Mouse (Mus musculus) stomach, postnatal 0 days (tissue): ENCODE measurements at regions not wholly inside any gene's neighbourhood (a gene's known extent, or its start where the extent isn't known, plus 50 kb on each side); places are given as distances from the start of the nearest gene placed in this dataset.

Experiments used
- ATAC-seq: fragments of 200-750 bp; cut with Nextera tagmentation; 2 replicates; pipeline ENCODE4 v1.8.0; 2017; ENCODE audit not compliant: low FRiP score, low TSS enrichment
- DNase-seq: peaks from one replicate; pipeline ENCODE4 v3.0.0-alpha.2; 2016; ENCODE audit warnings: low spot score
- H3K27ac ChIP-seq: fragments of 300-500 bp; sonication (generic); replicated peaks from 2 replicates; pipeline ENCODE4 v1.5.1; 2014; ENCODE audit warnings: mild to moderate bottlenecking, control low read depth
- H3K27me3 ChIP-seq: fragments of 300-500 bp; sonication (generic); 2 replicates; pipeline ENCODE4 v1.6.1; 2014; ENCODE audit warnings: low read length; ENCODE audit not compliant: control insufficient read depth, insufficient read depth
- H3K36me3 ChIP-seq: fragments of 300-500 bp; sonication (generic); 2 replicates; pipeline ENCODE4 v1.6.1; 2014; ENCODE audit warnings: low read length, mixed read lengths; ENCODE audit not compliant: control insufficient read depth, insufficient read depth
- H3K4me1 ChIP-seq: fragments of 300-500 bp; sonication (generic); replicated peaks from 2 replicates; pipeline ENCODE4 v1.6.1; 2014; ENCODE audit warnings: antibody characterized with exemption; ENCODE audit not compliant: control insufficient read depth, insufficient read depth
- H3K4me2 ChIP-seq: fragments of 300-500 bp; sonication (generic); replicated peaks from 2 replicates; pipeline ENCODE4 v1.6.1; 2014; ENCODE audit warnings: low read depth, mild to moderate bottlenecking, control low read depth, moderate library complexity
- H3K4me3 ChIP-seq: fragments of 300-500 bp; sonication (generic); 2 replicates; pipeline ENCODE4 v1.5.1; 2014; ENCODE audit warnings: low read depth, low read length, control low read depth
- H3K9ac ChIP-seq: fragments of 300-500 bp; sonication (generic); 2 replicates; pipeline ENCODE4 v1.6.1; 2014; ENCODE audit warnings: mild to moderate bottlenecking, low read length, control low read depth, mixed read lengths
- H3K9me3 ChIP-seq: fragments of 300-500 bp; sonication (generic); 2 replicates; pipeline ENCODE4 v1.6.1; 2016; ENCODE audit warnings: low read length; ENCODE audit not compliant: control insufficient read depth
- CTCF ChIP-seq: IDR thresholded peaks from 2 replicates; pipeline ENCODE4 v1.5.1; 2016; ENCODE audit warnings: antibody characterized with exemption, low read depth, mild to moderate bottlenecking, moderate library complexity
- EP300 ChIP-seq: optimal IDR thresholded peaks from 2 replicates; pipeline ENCODE3; 2016; ENCODE audit warnings: antibody characterized with exemption
- WGBS: fragments of 180-500 bp; shearing (Covaris S2); extraction: QIAGEN DNeasy Blood & Tissue Kit; methylation state at CpG from one replicate; pipeline ENCODE4 v1.1.7; 2014; 5-methylcytosine and 5-hydroxymethylcytosine counted together

GRCm38 (mm10) chr17:84085232-84085631, 102.5 kb downstream of the Zfp36l2 start:
- Histone ChIP-seq H3K4me3 (no peak overlapping the region), H3K27ac (peak overlapping the region; percentile 83), H3K4me1 (peaks cover 16% of the 10 kb centered on the region), H3K36me3 (no peaks in the 10 kb centered on the region), H3K9ac (no peak overlapping the region), H3K4me2 (no peak overlapping the region), H3K27me3 (no peaks in the 10 kb centered on the region), H3K9me3 (no peaks in the 10 kb centered on the region)
- peak; percentile 45; the same call in 1 of the 2 replicates for ATAC-seq
- no peak for DNase-seq
- 74% methylated on average over 10 of the region's 10 CpGs for WGBS
- TF ChIP-seq EP300 (no peak), CTCF (no peak)

GRCm38 (mm10) chr17:84083307-84084263, 104.2 kb downstream of the Zfp36l2 start:
- WGBS: 60% methylated on average over 16 of the region's 16 CpGs

GRCm38 (mm10) chr17:84082571-84082970, 105.2 kb downstream of the Zfp36l2 start:
- Histone ChIP-seq H3K27me3 (no peaks in the 10 kb centered on the region), H3K4me1 (peaks cover 16% of the 10 kb centered on the region), H3K9ac (no peak overlapping the region), H3K27ac (0 out of 2 replicates have a peak overlapping the region, but pooled peaks have one; percentile 30), H3K4me3 (no peak overlapping the region), H3K36me3 (no peaks in the 10 kb centered on the region), H3K4me2 (no peak overlapping the region), H3K9me3 (no peaks in the 10 kb centered on the region)
- 87% methylated on average over 5 of the region's 5 CpGs for WGBS
- DNase-seq (no peak), ATAC-seq (no peak)
- TF ChIP-seq EP300: no peak
- TF ChIP-seq CTCF: no peak

More at GRCm38 (mm10) chr17:84083307-84084263, 104.2 kb downstream of the Zfp36l2 start:
- Histone ChIP-seq H3K9ac (no peak overlapping the region), H3K36me3 (no peaks in the 10 kb centered on the region), H3K4me2 (no peak overlapping the region), H3K27me3 (no peaks in the 10 kb centered on the region), H3K9me3 (no peaks in the 10 kb centered on the region), H3K27ac (peak overlapping the region; percentile 18; the same call in 1 of the 2 replicates), H3K4me1 (peaks cover 16% of the 10 kb centered on the region), H3K4me3 (no peak overlapping the region)
- ATAC-seq: no peak
- DNase-seq: no peak
- TF ChIP-seq CTCF (peak; percentile 31), EP300 (no peak)

GRCm38 (mm10) chr17:84081751-84082352, 105.9 kb downstream of the Zfp36l2 start:
- no peaks in the 10 kb centered on the region for H3K27me3 ChIP-seq
- no peak overlapping the region for H3K4me2 ChIP-seq
- no peak overlapping the region for H3K4me3 ChIP-seq
- no peak overlapping the region for H3K9ac ChIP-seq
- peak; percentile 50 for ATAC-seq
- H3K36me3 ChIP-seq: no peaks in the 10 kb centered on the region
- peaks cover 16% of the 10 kb centered on the region for H3K4me1 ChIP-seq
- TF ChIP-seq CTCF (no peak), EP300 (no peak)
- no peaks in the 10 kb centered on the region for H3K9me3 ChIP-seq
- DNase-seq: peak; percentile 39
- H3K27ac ChIP-seq: peak overlapping the region; percentile 1; the same call in 1 of the 2 replicates
- WGBS: 47% methylated on average over 8 of the region's 8 CpGs

- Histone ChIP-seq H3K9ac (no peak overlapping the region), H3K4me2 (no peak overlapping the region), H3K27ac (peak overlapping the region; percentile 75), H3K4me3 (no peak overlapping the region), H3K27me3 (no peaks in the 10 kb centered on the region), H3K9me3 (no peaks in the 10 kb centered on the region), H3K4me1 (peaks cover 13% of the 10 kb centered on the region; the same call in 1 of the 2 replicates), H3K36me3 (no peaks in the 10 kb centered on the region)
- DNase-seq: no peak
- TF ChIP-seq EP300 (no peak), CTCF (no peak)
- whole genome bisulfite sequencing: 54% methylated on average over 3 of the region's 3 CpGs
- ATAC-seq: no peak
Measured at GRCm38 (mm10) chr17:84075081-84075938, 112.4 kb downstream of the Zfp36l2 start.
